Mouse (Mus musculus): Measurements from ENCODE around the gene Hoxd8. TPM values are rescaled to one million over a fixed set of nuclear protein-coding genes. Genes with fewer than 3 reads are reported as not detected.

The Hoxd8 gene
- total RNA-seq, 2 experiments from 2014 or later: not detected

DNA sequence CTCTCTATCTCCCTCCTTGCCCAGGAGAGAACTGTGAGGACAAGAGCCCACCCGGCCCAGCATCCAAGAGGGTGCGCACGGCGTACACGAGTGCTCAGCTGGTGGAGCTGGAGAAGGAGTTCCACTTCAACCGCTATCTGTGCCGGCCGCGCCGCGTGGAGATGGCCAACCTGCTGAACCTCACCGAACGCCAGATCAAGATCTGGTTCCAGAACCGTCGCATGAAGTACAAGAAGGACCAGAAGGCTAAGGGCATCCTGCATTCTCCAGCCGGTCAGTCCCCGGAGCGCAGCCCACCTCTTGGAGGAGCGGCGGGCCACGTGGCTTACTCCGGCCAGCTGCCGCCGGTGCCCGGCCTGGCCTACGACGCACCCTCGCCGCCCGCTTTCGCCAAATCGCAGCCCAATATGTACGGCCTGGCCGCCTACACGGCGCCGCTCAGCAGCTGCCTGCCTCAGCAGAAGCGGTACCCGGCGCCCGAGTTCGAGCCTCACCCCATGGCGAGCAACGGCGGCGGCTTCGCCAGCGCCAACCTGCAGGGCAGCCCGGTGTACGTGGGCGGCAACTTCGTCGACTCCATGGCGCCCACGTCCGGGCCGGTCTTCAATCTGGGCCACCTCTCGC, 42.0 kb downstream of the Hoxd8 start:
- no peak for DNase-seq (ENCODE audit: extremely low spot score in 1 of 2, low spot score in 1 of 2)

DNA sequence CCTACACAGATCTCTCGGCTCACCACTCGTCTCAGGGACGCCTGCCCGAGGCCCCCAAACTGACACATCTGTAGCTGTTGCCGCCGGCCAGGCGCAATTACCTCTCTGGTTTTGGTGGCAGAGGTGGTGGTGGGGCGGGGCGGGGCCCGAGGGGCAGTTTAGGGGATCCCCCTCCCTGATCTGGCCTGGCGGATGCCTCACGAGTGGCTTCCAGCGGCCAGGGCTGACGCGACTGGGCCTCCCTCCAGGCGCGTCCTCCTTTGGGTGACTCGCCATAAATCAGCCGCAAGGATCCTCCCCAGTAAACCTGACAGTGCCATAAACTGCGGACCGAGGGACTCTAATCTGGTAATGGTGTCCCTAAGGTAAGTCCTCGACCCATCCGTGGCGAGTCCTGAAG, 42.6 kb downstream of the Hoxd8 start:
- no peak for DNase-seq (ENCODE audit: extremely low spot score in 1 of 2, low spot score in 1 of 2)

DNA sequence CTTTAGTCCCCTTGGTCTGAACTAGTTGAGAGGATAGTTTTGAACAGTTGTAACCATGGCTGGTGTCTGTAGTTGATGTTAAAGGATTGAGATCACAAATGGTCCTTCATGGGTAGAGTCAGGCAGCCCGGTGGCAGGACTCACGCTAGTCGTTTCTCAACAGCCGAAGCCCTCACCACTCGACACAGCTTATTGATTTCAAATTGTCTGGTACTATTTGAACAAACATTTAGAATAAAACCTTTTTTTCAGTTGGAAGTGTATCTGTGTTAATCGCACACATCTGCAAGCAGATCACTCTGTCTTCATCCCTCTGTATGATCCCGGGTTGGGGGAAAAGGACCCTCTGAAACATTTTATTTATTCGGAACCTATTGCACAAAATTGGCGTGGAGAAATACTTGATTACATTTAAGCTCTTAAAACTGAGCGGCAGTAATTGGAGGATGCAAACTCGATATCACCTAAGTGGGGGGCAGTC, 43.3 kb downstream of the Hoxd8 start:
- DNase-seq (ENCODE audit: extremely low spot score in 1 of 2, low spot score in 1 of 2): no peak

DNA sequence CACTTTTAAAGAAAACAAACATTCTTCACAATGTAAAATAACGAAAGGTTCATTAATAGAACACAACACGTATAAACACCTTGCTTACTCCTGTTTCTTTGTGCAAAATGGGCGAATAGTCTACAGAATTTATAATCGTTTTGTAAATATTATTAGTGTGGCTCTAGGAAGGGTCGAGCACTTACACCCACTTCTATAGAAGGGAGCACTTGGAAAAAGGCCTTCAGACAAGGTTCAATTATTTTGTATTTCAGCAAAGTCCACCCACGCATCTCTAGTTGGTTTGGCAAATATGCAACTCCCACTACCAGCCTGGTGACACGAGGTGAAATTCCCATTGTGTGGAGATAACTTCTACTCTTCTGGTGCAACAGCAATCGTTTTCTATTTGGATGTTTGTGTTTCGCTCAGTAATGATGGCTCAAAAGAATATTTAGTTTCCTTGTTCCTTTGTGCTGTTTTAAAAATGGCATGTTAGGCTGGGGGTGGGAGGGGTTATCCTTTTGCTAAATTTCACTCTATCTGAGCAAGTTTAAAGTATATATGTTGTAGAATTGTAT, 44.1 kb downstream of the Hoxd8 start:
- no peak for DNase-seq (ENCODE audit: extremely low spot score in 1 of 2, low spot score in 1 of 2)

DNA sequence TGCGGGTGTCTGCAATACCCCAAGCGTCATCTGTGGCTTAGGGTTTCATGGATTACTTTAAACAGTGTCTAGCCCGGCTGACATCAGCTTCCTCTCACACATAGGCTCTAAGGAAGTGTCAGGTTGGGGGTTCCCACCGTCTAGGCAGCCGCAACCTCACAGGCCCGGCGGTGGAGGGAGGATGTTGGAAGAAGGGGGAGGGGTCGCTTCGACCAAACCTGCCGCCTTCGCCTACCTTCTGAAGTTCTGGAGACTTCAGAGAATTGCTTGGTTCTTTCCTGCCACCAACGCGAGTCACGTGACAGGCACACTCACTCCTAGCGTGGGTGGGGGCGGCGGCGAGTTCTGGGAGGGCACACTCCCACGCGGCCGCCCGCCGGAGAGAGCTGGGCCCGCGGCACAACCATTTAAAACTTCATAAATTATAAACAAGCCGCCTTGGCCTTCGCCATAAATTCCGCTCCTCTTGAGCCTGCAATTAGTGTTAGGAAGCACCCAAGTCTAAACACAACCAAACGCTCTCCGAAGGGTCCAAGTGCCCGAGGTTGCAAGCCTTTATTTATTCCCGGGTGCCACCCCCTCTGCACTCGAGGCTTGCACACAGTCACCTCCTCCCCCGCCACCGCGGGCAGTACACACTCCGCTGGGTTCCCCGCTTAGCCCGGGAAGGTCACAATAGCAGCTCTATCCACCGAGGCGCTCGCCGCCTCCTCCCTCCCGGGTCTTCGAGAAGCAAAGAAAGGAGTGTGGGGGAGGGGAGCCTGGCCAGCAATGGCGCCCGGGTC, 45.1 kb downstream of the Hoxd8 start:
- no peak for DNase-seq (ENCODE audit: extremely low spot score in 1 of 2, low spot score in 1 of 2)

DNA sequence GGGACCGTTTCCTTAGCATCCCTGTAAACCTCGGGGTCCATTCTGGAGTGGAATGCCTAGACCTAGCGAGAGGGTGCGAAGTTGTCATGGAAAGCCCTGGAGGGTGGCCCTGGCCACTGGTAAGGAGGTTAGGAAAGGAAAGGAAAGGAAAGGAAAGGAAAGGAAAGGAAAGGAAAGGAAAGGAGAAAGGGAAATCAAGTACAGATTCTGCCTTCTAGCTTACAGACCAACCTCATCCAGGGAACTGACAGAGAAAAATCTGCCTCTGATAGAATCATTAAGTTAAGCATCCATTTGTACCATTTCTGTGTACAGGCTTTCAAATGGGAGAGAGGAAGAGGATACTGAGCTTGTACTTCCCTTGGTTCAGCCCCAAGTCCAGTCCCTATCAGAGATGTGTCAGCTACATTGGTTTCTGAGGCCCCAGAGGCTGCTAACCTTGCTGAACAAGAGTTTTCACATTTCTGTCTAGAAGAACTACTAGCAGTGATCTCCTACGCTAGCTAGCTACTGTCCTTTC, 46.4 kb downstream of the Hoxd8 start:
- no peak for DNase-seq (ENCODE audit: extremely low spot score in 1 of 2, low spot score in 1 of 2)

DNA sequence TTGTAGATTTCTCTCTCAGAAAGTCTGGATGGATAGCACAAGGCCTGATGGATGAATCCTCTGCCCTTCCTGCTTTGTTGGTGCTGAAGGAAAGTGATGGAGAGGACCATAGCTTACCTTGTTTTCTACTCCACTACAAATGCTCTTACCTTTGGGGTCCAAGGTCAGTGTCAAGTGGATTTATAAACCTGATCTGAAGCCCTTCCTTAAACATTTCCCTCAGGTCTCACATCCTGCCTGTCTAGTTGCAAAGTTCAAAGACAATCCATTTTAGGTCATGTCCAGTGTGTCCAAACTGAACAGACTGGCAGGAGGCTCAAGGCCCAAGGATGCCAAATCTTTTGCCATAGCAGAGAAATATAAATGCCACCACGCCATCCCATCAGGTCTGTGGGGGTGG, 47.4 kb downstream of the Hoxd8 start:
- DNase-seq (ENCODE audit: extremely low spot score in 1 of 2, low spot score in 1 of 2): no peak

DNA sequence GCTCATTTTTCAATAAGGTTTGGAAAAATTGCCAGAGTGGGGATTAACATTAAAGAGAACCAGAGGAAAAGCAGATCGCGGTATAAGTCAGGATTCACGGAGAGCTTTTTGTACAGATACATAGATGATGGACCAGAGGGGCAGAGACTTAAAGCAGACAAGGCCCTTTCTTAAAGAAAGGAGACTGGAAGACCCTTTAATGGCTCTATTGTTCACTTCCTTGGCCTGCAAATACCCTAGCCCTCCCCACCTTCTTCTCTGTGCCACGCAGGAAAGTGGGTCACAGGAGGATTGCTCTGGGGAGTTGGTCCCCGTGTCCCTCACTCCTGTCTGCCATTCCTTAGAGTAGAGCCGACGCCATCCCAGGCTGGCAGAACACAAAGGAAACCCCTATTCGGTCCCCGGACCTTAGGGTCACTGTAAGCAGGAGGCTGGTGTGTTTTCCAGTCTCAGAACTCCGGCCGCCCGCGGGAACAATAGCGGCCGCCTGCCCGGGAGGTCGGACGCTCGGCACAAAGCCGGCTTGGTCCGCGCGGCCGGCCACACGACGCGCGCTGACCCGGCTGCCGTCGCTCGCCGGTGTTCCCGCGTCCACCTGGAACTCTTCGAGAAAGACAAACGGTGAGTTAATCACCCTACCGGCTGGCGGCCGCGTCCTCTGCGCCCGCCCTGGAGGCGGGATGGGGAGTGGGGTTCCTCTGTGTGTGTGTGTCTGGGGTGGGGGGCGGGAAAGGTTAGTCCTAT, 48.2 kb downstream of the Hoxd8 start:
- DNase-seq (ENCODE audit: extremely low spot score in 1 of 2, low spot score in 1 of 2): no peak

DNA sequence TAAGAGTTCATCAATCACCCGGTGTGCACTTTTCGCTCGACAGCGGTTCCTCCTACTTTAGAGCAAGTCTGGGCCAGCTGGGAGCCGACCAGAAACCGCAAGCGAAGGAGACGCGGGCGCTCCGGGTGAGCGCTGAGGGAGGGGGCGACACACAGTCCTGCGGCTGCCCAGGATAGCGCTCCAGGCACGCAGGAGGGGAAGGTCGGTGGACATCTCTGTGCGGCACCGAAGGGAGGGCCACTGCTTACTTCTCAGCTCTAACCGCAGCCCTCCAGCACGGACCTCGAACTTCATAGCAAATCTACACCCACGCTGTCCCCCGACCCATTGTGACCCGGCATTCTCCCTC, 48.7 kb downstream of the Hoxd8 start:
- DNase-seq (ENCODE audit: extremely low spot score in 1 of 2, low spot score in 1 of 2): no peak

DNA sequence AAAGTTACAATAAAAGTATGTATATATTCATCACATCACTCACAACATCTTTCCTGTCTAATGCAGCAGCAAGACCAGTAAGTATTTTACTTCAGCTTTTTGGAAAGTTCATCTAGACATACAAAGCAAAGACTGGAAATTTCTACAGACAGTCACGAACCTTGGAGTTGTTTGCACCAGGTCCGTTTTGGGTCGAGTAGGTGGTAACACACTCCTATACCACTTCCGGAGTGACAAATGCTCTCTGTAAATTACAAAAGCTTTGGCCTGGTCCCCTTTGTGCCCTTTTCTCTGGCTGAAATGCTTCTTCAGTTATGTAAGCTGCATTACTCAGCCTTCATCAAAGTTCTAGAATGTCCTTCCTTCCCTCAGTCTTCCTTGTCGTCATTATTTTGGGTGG, 49.3 kb downstream of the Hoxd8 start:
- DNase-seq (ENCODE audit: extremely low spot score in 1 of 2, low spot score in 1 of 2): no peak

Small RNA genes lying within 50 kb of the gene (microRNA-seq; reads per million reads assigned to microRNA genes)
- gene Gm44463 (0 reads per million in 2 experiments), gene Mir10b (7.6 to 20.4 reads per million in 2 experiments)

Other genes starting within 250 kb of the Hoxd8 start
- gene Lnpk, start 125.2 kb upstream of the Hoxd8 start, total RNA-seq (2021): 10 to 100 TPM; 52.6 to 53.5 TPM
- gene Evx2, start 45.1 kb upstream of the Hoxd8 start, total RNA-seq (2021): not detected
- gene Hoxd13, start 36.3 kb upstream of the Hoxd8 start, total RNA-seq (2021): not detected
- gene Hoxd12, start 29.6 kb upstream of the Hoxd8 start, total RNA-seq (2021): not detected
- not detected for gene Hoxd11, start 25.1 kb upstream of the Hoxd8 start, total RNA-seq (2021)
- not detected for gene Hoxd10, start 12.7 kb upstream of the Hoxd8 start, total RNA-seq (2021)
- gene Hoxd9, start 6.9 kb upstream of the Hoxd8 start, total RNA-seq (2021): not detected
- gene Hoxd3, start 7.3 kb downstream of the Hoxd8 start, total RNA-seq (2021): not detected
- not detected for gene Hoxd4, start 7.3 kb downstream of the Hoxd8 start, total RNA-seq (2021)
- not detected for gene Gm28230, start 22.1 kb downstream of the Hoxd8 start, total RNA-seq (2021)
- under 1 TPM; 0.20 to 0.26 TPM for gene Hoxd1, start 58.4 kb downstream of the Hoxd8 start, total RNA-seq (2021)
- 10 to 100 TPM; 43.7 to 46.3 TPM for gene Mtx2, start 121.2 kb downstream of the Hoxd8 start, total RNA-seq (2021)

Data from layer of hippocampus, postnatal 25 days (tissue).